Mouse (Mus musculus) olfactory bulb, adult 2 months (tissue): Measurements from ENCODE around the gene Nt5e.

ENCODE experiments used
- CTCF ChIP-seq: fragments of 200-500 bp; IDR thresholded peaks from 2 replicates; pipeline ENCODE4 v1.5.1; 2012; ENCODE audit warnings: low read depth, mild to moderate bottlenecking, low read length, moderate library complexity; ENCODE audit not compliant: insufficient read depth
- POLR2A ChIP-seq: fragments of 200-500 bp; IDR thresholded peaks from 2 replicates; pipeline ENCODE4 v1.6.1; 2012; ENCODE audit warnings: mild to moderate bottlenecking, low read depth, low read length, moderate library complexity; ENCODE audit not compliant: insufficient read depth

- TF ChIP-seq POLR2A, result no peak
- no peak for TF ChIP-seq CTCF
Observed at GRCm38 (mm10) chr9:88277588-88277987, 49.4 kb upstream of the Nt5e start.
